Mouse (Mus musculus) CH12.LX (cell line): ENCODE results near the gene Fam193b. TPM values are rescaled to one million over a fixed set of nuclear protein-coding genes. Genes with fewer than 3 reads are reported as not detected.
"Not testable (repeated sequence)": the region's sequence is repeated elsewhere in the genome, so short reads cannot be mapped to it uniquely, and the experiment has no call there.

Source experiments
- DNase-seq: peaks from one replicate; pipeline ENCODE4 v3.0.0-alpha.2; 2013; ENCODE audit errors: extremely low read depth
- H3K27ac ChIP-seq: 2 replicates; pipeline ENCODE4 v1.5.1; 2012; ENCODE audit warnings: low read depth, mild to moderate bottlenecking, control low read depth, moderate library complexity; ENCODE audit not compliant: insufficient read depth
- H3K27me3 ChIP-seq: replicated peaks from 2 replicates; pipeline ENCODE3; 2012; ENCODE audit warnings: inconsistent platforms
- H3K36me3 ChIP-seq, 2 experiments: replicated peaks in 1 of 2; 2 replicates each; pipeline versions ENCODE3 to v1.6.1; 2012; ENCODE audit warnings: inconsistent platforms in 1 of 2, low read length in 1 of 2, mild to moderate bottlenecking in 1 of 2, mixed read lengths in 1 of 2, moderate library complexity in 1 of 2; ENCODE audit not compliant: control insufficient read depth in 1 of 2, insufficient read depth in 1 of 2
- H3K4me1 ChIP-seq, 2 experiments: 2 replicates each; pipeline ENCODE4 v1.6.1; 2012; ENCODE audit warnings: inconsistent platforms in 1 of 2, moderate library complexity in 1 of 2; ENCODE audit not compliant: insufficient read depth in 2 of 2, control insufficient read depth in 1 of 2
- H3K4me2 ChIP-seq: 2 replicates; pipeline ENCODE4 v1.6.1; 2012; ENCODE audit warnings: low read depth, mild to moderate bottlenecking, control low read depth; ENCODE audit not compliant: poor library complexity, insufficient read depth, severe bottlenecking
- H3K4me3 ChIP-seq, 3 experiments: fragments of 150-350 bp in 1 of 3; sonication (generic) in 1 of 3; replicated peaks in 1 of 3; 2 replicates each; pipeline versions ENCODE3 to v1.5.1; 2011 to 2012; ENCODE audit warnings: low read depth in 2 of 3, low read length in 2 of 3, mild to moderate bottlenecking in 2 of 3, moderate library complexity in 2 of 3, control low read depth in 1 of 3, improper control_type of control experiment in 1 of 3, inconsistent platforms in 1 of 3, mixed read lengths in 1 of 3; ENCODE audit not compliant: poor library complexity in 1 of 3
- H3K79me2 ChIP-seq: replicated peaks from 2 replicates; pipeline ENCODE4 v1.6.1; 2012; ENCODE audit warnings: mild to moderate bottlenecking, moderate library complexity; ENCODE audit not compliant: control insufficient read depth, poor library complexity, insufficient read depth, severe bottlenecking; ENCODE audit errors: extremely low read depth
- H3K9ac ChIP-seq: 2 replicates; pipeline ENCODE4 v1.6.1; 2012; ENCODE audit warnings: low read depth, mild to moderate bottlenecking, control low read depth, moderate library complexity; ENCODE audit not compliant: insufficient read depth
- H3K9me3 ChIP-seq: replicated peaks from 2 replicates; pipeline ENCODE3; 2012; ENCODE audit warnings: low read length, inconsistent platforms, mixed read lengths
- E2F4 ChIP-seq: IDR thresholded peaks from 2 replicates; pipeline ENCODE4 v1.6.1; 2011; ENCODE audit warnings: low read depth, low read length, improper control_type of control experiment; ENCODE audit not compliant: insufficient replicate concordance
- ELF1 ChIP-seq: IDR thresholded peaks from 2 replicates; pipeline ENCODE4 v1.6.1; 2014; ENCODE audit warnings: low read depth, mild to moderate bottlenecking, inconsistent platforms, low read length, improper control_type of control experiment
- ETS1 ChIP-seq: conservative IDR thresholded peaks from 2 replicates; pipeline ENCODE4 v1.6.1; 2012; ENCODE audit warnings: low read depth, mild to moderate bottlenecking, inconsistent platforms, low read length, improper control_type of control experiment, moderate library complexity
- HCFC1 ChIP-seq: IDR thresholded peaks from 2 replicates; pipeline ENCODE4 v1.6.1; 2012; ENCODE audit warnings: low read depth, mild to moderate bottlenecking, inconsistent platforms, low read length, improper control_type of control experiment
- IRF4 ChIP-seq: IDR thresholded peaks from 2 replicates; pipeline ENCODE4 v1.6.1; 2014; ENCODE audit warnings: low read depth, mild to moderate bottlenecking, inconsistent platforms, low read length, improper control_type of control experiment
- JUND ChIP-seq: conservative IDR thresholded peaks from 2 replicates; pipeline ENCODE4 v1.6.1; 2011; ENCODE audit warnings: low read depth, low read length, improper control_type of control experiment
- MAFK ChIP-seq: IDR thresholded peaks from 2 replicates; pipeline ENCODE4 v1.6.1; 2011; ENCODE audit warnings: low read length, improper control_type of control experiment; ENCODE audit not compliant: insufficient replicate concordance
- MEF2A ChIP-seq: IDR thresholded peaks from 2 replicates; pipeline ENCODE4 v1.6.1; 2014; ENCODE audit warnings: low read depth, mild to moderate bottlenecking, inconsistent platforms, low read length, improper control_type of control experiment, borderline replicate concordance
- MXI1 ChIP-seq: IDR thresholded peaks from 2 replicates; pipeline ENCODE4 v1.6.1; 2011; ENCODE audit warnings: mild to moderate bottlenecking, low read depth, low read length, improper control_type of control experiment
- NELFE ChIP-seq: IDR thresholded peaks from 2 replicates; pipeline ENCODE4 v1.6.1; 2011; ENCODE audit warnings: low read depth, low read length, improper control_type of control experiment
- RCOR1 ChIP-seq: conservative IDR thresholded peaks from 2 replicates; pipeline ENCODE4 v1.6.1; 2012; ENCODE audit warnings: low read depth, mild to moderate bottlenecking, inconsistent platforms, low read length, improper control_type of control experiment
- SIN3A ChIP-seq: IDR thresholded peaks from 2 replicates; pipeline ENCODE4 v1.6.1; 2012; ENCODE audit warnings: low read length, improper control_type of control experiment, inconsistent platforms
- SMC3 ChIP-seq: IDR thresholded peaks from 2 replicates; pipeline ENCODE4 v1.6.1; 2011; ENCODE audit warnings: low read depth, low read length, improper control_type of control experiment
- TCF12 ChIP-seq: IDR thresholded peaks from 2 replicates; pipeline ENCODE4 v1.6.1; 2014; ENCODE audit warnings: low read depth, mild to moderate bottlenecking, inconsistent platforms, low read length, improper control_type of control experiment
- UBTF ChIP-seq: IDR thresholded peaks from 2 replicates; pipeline ENCODE4 v1.6.1; 2012; ENCODE audit warnings: low read depth, mild to moderate bottlenecking, inconsistent platforms, low read length, improper control_type of control experiment, moderate library complexity
- ZKSCAN1 ChIP-seq: IDR thresholded peaks from 2 replicates; pipeline ENCODE4 v1.6.1; 2012; ENCODE audit warnings: low read depth, inconsistent platforms, low read length, improper control_type of control experiment, borderline replicate concordance
- ZNF384 ChIP-seq: IDR thresholded peaks from 2 replicates; pipeline ENCODE4 v1.6.1; 2012; ENCODE audit warnings: low read depth, low read length, improper control_type of control experiment, inconsistent platforms
- dilution Hi-C: fragments of 300-500 bp; cut with MboI; formaldehyde crosslinking; loops from 2 replicates; pipeline ENCODE4 v1.14.3; 2020; ENCODE audit warnings: low sequenced_read_pairs; ENCODE audit not compliant: extremely low pct_unique_long_range_greater_than_20kb, extremely low pct_ligation_motif_present
- in situ Hi-C: fragments of 300-500 bp; cut with MboI; formaldehyde crosslinking; loops from 3 replicates; pipeline ENCODE4 v1.14.3; 2019; ENCODE audit warnings: low sequenced_read_pairs, low pct_ligation_motif_present, low pct_unique_long_range_greater_than_20kb, mixed read lengths
- polyA plus RNA-seq: library from polyadenylated mRNA; unstranded; fragments of >175 nt; gene quantifications from 2 replicates; pipeline ENCODE4 v1.2.1, GENCODE M21; 2012; ENCODE audit warnings: low read depth; ENCODE audit not compliant: insufficient read length
- total RNA-seq, 2 experiments: library from RNA; depleted of rRNA; stranded (reverse); fragments of 300-350 nt in 1 of 2; fragments of >200 nt in 1 of 2; gene quantifications; 2 replicates each; pipeline ENCODE4 v1.2.3; 2012 to 2014

Fam193b gene
- total and polyA plus RNA-seq, 3 experiments: 9.2 to 22.4 (median 17.9) TPM

DNA sequence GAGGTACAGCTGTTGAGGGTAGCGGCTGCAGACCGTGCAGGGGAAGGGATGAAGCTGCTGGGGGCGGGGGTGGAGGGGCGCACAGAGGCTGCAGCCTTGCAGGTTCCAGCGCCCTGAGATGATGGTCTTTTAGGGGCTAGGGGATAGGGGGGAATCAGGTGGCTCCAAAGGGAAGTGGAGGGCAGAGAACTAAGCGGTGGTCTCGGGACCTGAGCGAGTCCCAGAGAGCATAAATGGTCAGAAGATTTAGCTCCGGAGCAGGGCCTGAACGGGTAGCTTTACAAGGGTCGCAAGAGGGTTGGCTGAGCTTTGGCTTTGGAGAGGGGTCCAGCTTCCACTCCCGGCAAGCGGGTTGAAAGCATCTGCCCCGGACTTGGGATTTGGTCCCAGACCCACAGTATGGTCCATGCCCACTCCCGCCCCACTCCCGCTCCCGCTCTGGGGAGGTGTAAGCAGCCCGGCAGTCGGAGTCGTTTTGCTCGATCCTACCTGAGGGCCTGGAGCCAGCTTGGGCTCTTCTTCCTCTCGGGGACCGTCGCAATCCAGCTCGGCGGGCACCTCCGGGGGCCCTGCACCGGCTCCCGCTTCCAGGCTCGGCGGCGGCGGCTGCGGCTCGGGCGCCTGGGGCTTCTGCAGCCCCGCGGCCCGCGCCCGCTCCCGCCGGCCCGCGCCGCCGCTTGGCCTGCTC is 490 bp downstream of the Fam193b start:
- TF ChIP-seq TCF12: no peak
- TF ChIP-seq MXI1: no peak
- no peak for TF ChIP-seq IRF4
- TF ChIP-seq E2F4: no peak
- no peak for TF ChIP-seq HCFC1
- no peak for TF ChIP-seq MEF2A
- no peak for TF ChIP-seq SMC3
- no peak for TF ChIP-seq UBTF
- Histone ChIP-seq H3K4me2 (peak overlapping the region; percentile 75), H3K4me1 (peaks cover 8 to 22% of the 10 kb centered on the region in 2 experiments), H3K9ac (peak overlapping the region; percentile 92), H3K4me3 (peak overlapping the region; percentile 71 to 94 (median 94)), H3K79me2 (peaks cover 16% of the 10 kb centered on the region), H3K27me3 (no peaks in the 10 kb centered on the region), H3K9me3 (peaks cover 10% of the 10 kb centered on the region), H3K36me3 (peaks cover 6 to 39% of the 10 kb centered on the region in 2 experiments), H3K27ac (no peak overlapping the region)
- in situ Hi-C loops: no loop called here
- DNase-seq: no peak
- dilution Hi-C loops: no loop called here

DNA sequence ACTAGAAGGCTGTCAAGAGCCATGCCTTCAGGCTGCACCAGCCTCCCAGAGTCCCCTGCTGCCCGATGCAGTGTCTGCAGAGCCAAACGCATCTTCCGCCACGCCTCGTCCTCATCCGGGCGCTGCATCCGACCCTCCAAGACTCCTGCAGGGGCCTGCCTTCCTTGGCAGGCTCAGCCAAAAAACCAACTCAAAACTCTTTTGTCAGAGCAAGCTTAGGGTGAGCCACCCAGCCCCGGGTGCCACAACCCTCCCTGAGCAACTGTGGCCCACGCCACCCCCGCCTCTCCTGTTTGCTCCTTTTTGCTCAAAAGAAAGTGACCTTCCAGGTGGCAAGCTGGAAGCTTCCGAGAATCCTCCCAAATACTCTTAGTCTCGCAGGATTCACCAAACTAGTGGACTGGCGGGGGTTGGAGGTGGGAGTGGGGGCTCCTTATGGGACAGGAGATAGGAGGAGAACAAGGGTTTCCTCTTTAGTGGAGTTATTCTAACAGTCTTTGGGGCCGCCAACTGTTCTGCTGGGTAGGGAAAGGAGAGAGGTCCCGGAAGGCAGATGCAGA is 1.1 kb downstream of the Fam193b start:
- H3K4me2 ChIP-seq: peak overlapping the region; percentile 75
- dilution Hi-C loops (no loop called here), in situ Hi-C loops (no loop called here)

GRCm38 (mm10) chr13:55568524-55568923 is 2.4 kb downstream of the Fam193b start:
- H3K36me3 ChIP-seq: peaks cover 8 to 55% of the 10 kb centered on the region in 2 experiments
- H3K9ac ChIP-seq, H3K27ac ChIP-seq, H3K4me3 ChIP-seq, H3K27me3 ChIP-seq, H3K4me2 ChIP-seq, H3K9me3 ChIP-seq, in situ Hi-C loops, dilution Hi-C loops, DNase-seq: not testable (repeated sequence)
- H3K4me1 ChIP-seq: peaks cover 8 to 22% of the 10 kb centered on the region in 2 experiments
- H3K79me2 ChIP-seq: peaks cover 18% of the 10 kb centered on the region

More for the DNA sequence above, 1.1 kb downstream of the Fam193b start:
- peaks cover 8 to 22% of the 10 kb centered on the region in 2 experiments for H3K4me1 ChIP-seq
- no peak for DNase-seq
- H3K9ac ChIP-seq: peak overlapping the region; percentile 92; the same call in 1 of the 2 replicates
- H3K9me3 ChIP-seq: peaks cover 10% of the 10 kb centered on the region
- TF ChIP-seq ETS1: no peak
- no peak for TF ChIP-seq ZKSCAN1
- TF ChIP-seq RCOR1: no peak
- no peak for TF ChIP-seq IRF4
- TF ChIP-seq TCF12: no peak
- no peak for TF ChIP-seq JUND
- TF ChIP-seq ELF1: no peak
- no peak for TF ChIP-seq NELFE
- no peak for TF ChIP-seq SIN3A
- TF ChIP-seq MAFK: no peak
- no peak for TF ChIP-seq ZNF384
- peaks cover 16% of the 10 kb centered on the region for H3K79me2 ChIP-seq
- peaks cover 6 to 46% of the 10 kb centered on the region in 2 experiments for H3K36me3 ChIP-seq
- no peaks in the 10 kb centered on the region for H3K27me3 ChIP-seq
- H3K27ac ChIP-seq: no peak overlapping the region
- H3K4me3 ChIP-seq: peak overlapping the region; percentile 71 to 94 (median 94)
